Mouse (Mus musculus): ENCODE data around the gene Pdzd7. TPM values are rescaled to one million over a fixed set of nuclear protein-coding genes. Genes with fewer than 3 reads are reported as not detected.

Gene Pdzd7
- total and polyA plus RNA-seq, 3 experiments: 0.17 to 0.20 TPM; not detected in 1

DNA sequence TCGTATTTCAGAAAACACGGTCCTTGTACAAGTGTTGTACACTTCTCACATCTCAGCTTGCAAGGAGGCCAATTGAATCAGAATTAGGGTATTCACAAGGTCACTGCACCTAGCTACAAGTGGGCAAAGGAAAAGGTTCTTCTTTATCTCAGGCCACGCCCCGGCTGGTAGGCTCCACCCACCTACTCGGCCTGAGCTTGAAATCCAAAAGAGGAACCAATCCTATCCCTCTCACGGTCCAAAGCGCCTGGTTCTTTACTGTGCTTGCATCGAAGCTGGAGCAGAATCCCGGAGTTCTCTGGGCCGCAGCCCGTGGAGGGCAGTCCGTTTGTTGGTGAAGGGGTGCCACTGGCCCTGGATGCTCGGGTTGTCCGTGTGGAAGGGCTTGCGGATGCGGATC is 40.1 kb downstream of the Pdzd7 start, which contains the start of gene Twnk (continued):
- TF ChIP-seq JUND (conservative IDR thresholded peaks at IDR 0.05; ENCODE audit: low read depth, low read length) (no peak), NRF1 (IDR thresholded peaks at IDR 0.05; ENCODE audit: low read depth, low read length) (no peak), IRF4 (IDR thresholded peaks at IDR 0.05; ENCODE audit: low read depth, low read length) (peak; percentile 58)

DNA sequence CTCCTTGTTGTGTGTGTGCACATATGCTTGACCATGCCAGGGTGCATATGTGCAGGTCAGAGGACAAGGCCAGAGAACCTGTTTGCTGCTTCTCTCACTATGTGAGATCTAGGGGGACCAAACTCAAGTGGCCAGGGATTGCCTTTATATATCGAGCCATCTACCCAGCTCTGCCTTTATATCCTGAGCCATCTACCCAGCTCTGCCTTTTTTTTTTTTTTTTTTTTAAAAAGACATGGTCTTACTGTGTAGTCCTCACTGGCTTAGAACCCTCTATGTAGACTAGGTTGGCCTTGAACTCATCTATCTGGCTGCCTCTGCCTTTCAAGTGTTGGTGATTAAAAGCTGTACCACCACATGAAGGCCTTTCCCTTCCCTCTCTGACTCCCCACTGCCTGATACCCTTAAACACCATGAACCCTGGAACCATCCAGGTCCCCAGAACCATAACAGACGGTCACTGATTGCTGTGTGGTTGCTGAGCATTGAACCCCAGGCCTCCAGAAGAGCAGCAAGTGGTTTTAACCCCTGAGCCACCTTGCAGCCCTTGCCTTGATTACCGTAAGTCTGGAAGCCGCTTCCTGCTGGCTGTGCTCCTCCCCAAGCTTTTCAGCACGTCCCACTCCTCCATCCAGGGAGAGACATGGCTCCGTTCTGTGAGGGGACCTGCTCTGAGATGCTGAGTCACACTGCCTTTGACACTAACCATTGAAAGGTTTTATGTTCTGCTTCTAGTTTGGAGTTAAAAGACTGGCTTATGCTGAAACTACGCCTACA is 41.6 kb downstream of the Pdzd7 start:
- Histone ChIP-seq H3K79me2 (replicated peaks; ENCODE audit: control insufficient read depth, extremely low read depth, insufficient read depth, poor library complexity, severe bottlenecking) (peaks cover 19% of the 10 kb centered on the region), H3K9ac (ENCODE audit: insufficient read depth, low read depth) (no peak overlapping the region), H3K27me3 (replicated peaks) (no peaks in the 10 kb centered on the region), H3K9me3 (replicated peaks; ENCODE audit: low read length) (no peaks in the 10 kb centered on the region), H3K27ac (ENCODE audit: insufficient read depth, low read depth) (no peak overlapping the region), H3K4me2 (ENCODE audit: insufficient read depth, low read depth, poor library complexity, severe bottlenecking) (no peak overlapping the region), H3K36me3 (replicated peaks in 1 of 2; ENCODE audit: control insufficient read depth in 1 of 2, insufficient read depth in 1 of 2, low read length in 1 of 2) (peaks cover 35 to 72% of the 10 kb centered on the region in 2 experiments), H3K4me3 (replicated peaks in 1 of 3; ENCODE audit: low read depth in 2 of 3, low read length in 2 of 3, poor library complexity in 1 of 3) (no peak overlapping the region), H3K4me1 (ENCODE audit: control insufficient read depth in 1 of 2, insufficient read depth in 2 of 2) (peaks cover 19 to 54% of the 10 kb centered on the region in 2 experiments)
- TF ChIP-seq CHD2 (IDR thresholded peaks at IDR 0.05; ENCODE audit: low read length) (no peak), USF1 (IDR thresholded peaks at IDR 0.05; ENCODE audit: low read depth, low read length) (no peak), NRF1 (IDR thresholded peaks at IDR 0.05; ENCODE audit: low read depth, low read length) (no peak), KAT2A (IDR thresholded peaks at IDR 0.05; ENCODE audit: insufficient replicate concordance, low read length) (no peak), EP300 (IDR thresholded peaks at IDR 0.05; ENCODE audit: low read length) (no peak), JUN (IDR thresholded peaks at IDR 0.05; ENCODE audit: insufficient read depth, low read depth, low read length) (no peak), SMC3 (IDR thresholded peaks at IDR 0.05; ENCODE audit: low read depth, low read length) (no peak), PAX5 (IDR thresholded peaks at IDR 0.05; ENCODE audit: low read length) (no peak)
- dilution Hi-C loops (cut with MboI; ENCODE audit: extremely low pct_ligation_motif_present, extremely low pct_unique_long_range_greater_than_20kb, low sequenced_read_pairs) (no loop called here), in situ Hi-C loops (cut with MboI; ENCODE audit: low pct_ligation_motif_present, low pct_unique_long_range_greater_than_20kb, low sequenced_read_pairs) (no loop called here)
- DNase-seq (ENCODE audit: extremely low read depth): no peak

DNA sequence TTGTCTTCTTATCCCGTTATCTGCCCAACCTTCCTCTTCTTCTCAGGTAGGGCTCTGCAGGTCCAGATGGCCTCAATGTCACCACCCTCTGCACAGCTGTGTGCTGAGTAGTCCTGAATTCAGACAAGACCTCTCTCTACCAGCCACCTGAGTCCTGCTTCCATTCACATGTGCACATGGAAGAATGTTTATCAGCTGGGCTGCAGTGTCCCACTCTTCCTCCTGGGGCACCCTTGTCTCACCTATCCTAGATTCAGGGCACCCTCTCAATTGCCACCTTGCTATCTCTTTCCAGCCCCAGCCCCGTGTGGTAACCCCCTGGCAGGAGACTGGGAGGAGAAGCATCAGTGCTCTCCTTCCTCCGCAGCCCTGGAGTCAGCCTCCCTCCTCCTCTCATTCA is 43.2 kb downstream of the Pdzd7 start:
- H3K27ac ChIP-seq (ENCODE audit: insufficient read depth, low read depth): no peak overlapping the region
- DNase-seq (ENCODE audit: extremely low read depth): no peak
- H3K9me3 ChIP-seq (replicated peaks; ENCODE audit: low read length): no peaks in the 10 kb centered on the region
- no peak overlapping the region for H3K4me2 ChIP-seq (ENCODE audit: insufficient read depth, low read depth, poor library complexity, severe bottlenecking)
- peaks cover 10 to 40% of the 10 kb centered on the region in 2 experiments for H3K4me1 ChIP-seq (ENCODE audit: control insufficient read depth in 1 of 2, insufficient read depth in 2 of 2)
- H3K9ac ChIP-seq (ENCODE audit: insufficient read depth, low read depth): no peak overlapping the region
- H3K4me3 ChIP-seq (replicated peaks in 1 of 3; ENCODE audit: low read depth in 2 of 3, low read length in 2 of 3, poor library complexity in 1 of 3): no peak overlapping the region
- no peaks in the 10 kb centered on the region for H3K27me3 ChIP-seq (replicated peaks)
- H3K36me3 ChIP-seq (replicated peaks in 1 of 2; ENCODE audit: control insufficient read depth in 1 of 2, insufficient read depth in 1 of 2, low read length in 1 of 2): peaks cover 29 to 72% of the 10 kb centered on the region in 2 experiments
- TF ChIP-seq NRF1 (IDR thresholded peaks at IDR 0.05; ENCODE audit: low read depth, low read length) (no peak), CTCF (conservative IDR thresholded peaks at IDR 0.05 in 1 of 2, IDR thresholded peaks at IDR 0.05 in 1 of 2; ENCODE audit: low read depth in 2 of 2, low read length in 2 of 2) (peak in 1 of 2 experiments; percentile 42; a peak in 2 of 4 replicates), RAD21 (IDR thresholded peaks at IDR 0.05; ENCODE audit: low read depth, low read length) (peak; percentile 25)
- dilution Hi-C loops (cut with MboI; ENCODE audit: extremely low pct_ligation_motif_present, extremely low pct_unique_long_range_greater_than_20kb, low sequenced_read_pairs): no loop called here
- H3K79me2 ChIP-seq (replicated peaks; ENCODE audit: control insufficient read depth, extremely low read depth, insufficient read depth, poor library complexity, severe bottlenecking): peaks cover 8% of the 10 kb centered on the region
- in situ Hi-C loops (cut with MboI; ENCODE audit: low pct_ligation_motif_present, low pct_unique_long_range_greater_than_20kb, low sequenced_read_pairs): no loop called here
